Mouse (Mus musculus): ENCODE measurements at regions not wholly inside any gene's neighbourhood (a gene's known extent, or its start where the extent isn't known, plus 50 kb on each side); places are given as distances from the start of the nearest gene placed in this dataset.

- DNase-seq = no peak
These were observed 56.4 kb upstream of the Adra2c start for GRCm38 (mm10) chr5:35221451-35222305.

DNA sequence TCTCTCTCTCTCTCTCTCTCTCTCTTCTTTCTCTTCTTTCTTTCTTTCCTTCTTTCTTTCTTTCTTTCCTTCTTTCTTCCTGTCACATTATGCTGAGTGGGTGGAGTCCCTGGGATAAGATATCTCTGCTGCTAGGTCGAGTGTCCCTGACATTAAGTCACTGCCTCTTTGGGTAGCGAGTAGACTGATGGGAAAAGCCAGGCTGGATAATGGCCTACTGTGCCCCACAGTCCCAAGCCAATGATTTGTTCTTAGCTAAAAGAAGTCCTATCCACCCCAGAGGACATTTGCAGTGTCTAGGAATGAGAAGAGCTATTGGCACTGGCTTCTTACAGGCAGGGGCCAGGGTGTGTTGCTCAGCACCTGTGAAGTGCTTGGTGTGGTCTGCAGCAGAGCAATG lies 61.8 kb upstream of the Adra2c start:
- no peak for DNase-seq

DNA sequence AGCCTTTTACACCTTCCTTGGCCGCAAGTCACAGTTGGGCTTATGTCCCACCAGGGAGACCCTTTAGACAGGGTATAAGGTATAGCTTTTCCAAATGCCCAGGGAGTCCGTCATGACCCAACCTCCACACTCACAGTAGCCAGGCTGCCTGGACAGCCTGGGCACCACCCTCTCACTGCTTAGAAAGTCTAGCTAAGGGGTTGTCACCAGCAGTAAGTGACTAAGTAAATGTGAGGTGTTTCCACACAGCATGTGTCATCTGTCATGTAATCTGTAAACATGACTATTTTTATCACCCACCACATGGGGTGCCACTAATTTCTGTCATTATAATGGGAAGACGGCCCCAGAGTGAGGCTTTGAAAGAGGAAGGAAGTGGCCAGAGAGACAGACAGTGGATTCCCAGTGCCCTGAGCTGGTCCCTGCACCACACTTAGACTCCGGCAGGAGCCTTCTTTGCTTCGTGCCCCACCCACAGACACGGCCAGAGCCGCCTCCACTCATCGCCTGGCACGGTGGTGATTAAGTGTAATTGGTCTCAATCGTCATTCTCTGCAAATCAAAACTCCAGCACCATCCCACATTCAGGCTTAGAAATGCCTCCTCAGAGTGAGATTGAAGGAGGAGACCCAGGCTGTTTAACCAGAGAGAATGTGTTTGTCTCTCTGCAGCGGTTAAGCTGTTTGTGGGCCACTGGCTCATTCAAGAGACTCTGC lies 62.5 kb upstream of the Adra2c start:
- no peak for DNase-seq

GRCm38 (mm10) chr5:35215007-35215406 lies 63.1 kb upstream of the Adra2c start:
- DNase-seq = no peak

DNA sequence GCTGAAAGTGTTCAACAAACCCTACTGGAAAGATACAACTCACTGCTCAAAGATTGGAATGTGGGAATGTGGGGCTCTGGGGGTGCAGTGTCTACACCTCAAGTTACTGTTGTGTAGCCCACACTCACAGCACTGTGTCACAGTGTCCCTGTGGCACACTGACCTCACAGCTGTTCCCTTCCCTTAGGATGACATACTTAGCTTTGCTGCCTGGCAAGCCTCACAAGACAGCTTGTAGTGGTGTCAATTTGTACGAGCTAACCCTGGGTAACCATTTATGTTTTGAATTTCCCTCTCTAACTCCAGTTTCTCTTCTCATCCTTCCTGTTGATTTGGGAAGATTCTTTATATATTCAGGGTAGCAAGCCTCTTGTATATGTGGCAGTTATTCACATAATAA lies 68.8 kb upstream of the Adra2c start:
- no peak for DNase-seq

DNA sequence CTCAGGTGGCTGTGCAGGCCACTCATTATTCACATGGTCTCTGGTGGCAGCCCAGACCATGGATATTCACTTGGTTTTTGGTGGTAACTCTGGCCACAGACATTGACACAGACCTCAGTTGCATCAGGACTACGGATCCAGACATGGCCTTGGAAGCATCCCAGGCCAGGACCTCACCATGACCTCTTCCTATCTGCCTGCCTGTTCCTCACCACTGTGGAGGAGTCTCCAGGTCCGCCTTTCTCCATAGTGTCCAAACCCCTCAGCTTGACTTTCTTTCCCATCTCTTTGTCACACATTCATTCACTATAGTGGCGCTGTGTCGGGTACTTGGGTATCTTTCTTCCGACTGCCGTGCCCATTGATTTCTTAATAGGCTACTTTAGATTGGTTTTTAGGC lies 74.1 kb upstream of the Adra2c start:
- DNase-seq = peak; percentile 83

GRCm38 (mm10) chr5:35198468-35198867 lies 79.7 kb upstream of the Adra2c start:
- DNase-seq = no peak

GRCm38 (mm10) chr5:35189113-35189797 lies 83.7 kb upstream of the Lrpap1 start:
- DNase-seq = peak; percentile 98

GRCm38 (mm10) chr5:35185826-35186225 lies 80.3 kb upstream of the Lrpap1 start:
- no peak for DNase-seq

DNA sequence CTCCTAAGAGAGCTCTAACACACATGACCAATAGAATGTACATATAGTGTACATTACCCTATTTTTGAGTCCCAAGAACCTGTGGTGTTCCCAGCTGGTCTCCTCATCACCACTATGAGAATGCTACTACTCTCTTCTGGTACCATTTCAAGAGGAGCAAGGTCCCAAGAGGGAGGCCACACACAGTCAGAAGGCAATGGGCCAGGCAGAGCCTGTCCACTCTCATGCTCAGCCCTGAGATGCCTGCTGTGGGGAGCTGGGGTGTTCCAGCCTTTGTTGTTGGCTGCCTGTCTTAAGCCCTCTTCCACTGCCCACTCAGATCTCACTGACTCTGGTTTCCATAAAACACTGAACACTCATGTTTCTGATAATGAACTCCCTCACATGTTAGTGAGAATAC lies 79.7 kb upstream of the Lrpap1 start:
- DNase-seq = no peak

- DNase-seq = peak; percentile 45
These were observed 77.9 kb upstream of the Lrpap1 start for GRCm38 (mm10) chr5:35183418-35183817.

DNA sequence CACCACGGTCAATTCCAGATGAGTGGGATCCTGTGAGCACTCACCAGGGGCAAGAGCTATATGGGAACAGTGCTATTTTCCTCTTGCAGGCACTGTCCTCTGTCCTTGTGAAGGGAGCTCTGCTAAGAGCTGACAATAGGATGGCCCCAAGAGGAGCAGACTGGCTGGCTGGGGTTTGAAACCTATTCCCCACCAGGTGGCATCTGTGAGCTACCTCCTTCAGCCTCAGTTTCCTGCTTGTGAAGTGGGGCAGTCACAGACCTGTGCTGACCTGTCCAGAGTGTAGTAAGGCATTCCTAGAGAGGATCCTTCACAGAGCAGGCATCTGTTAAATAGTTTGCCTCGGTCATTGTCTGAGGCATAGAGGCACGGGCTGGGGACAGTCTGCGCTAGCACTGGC lies 71.8 kb upstream of the Lrpap1 start:
- DNase-seq = no peak

- no peak for DNase-seq
These were observed 70.7 kb upstream of the Lrpap1 start for GRCm38 (mm10) chr5:35176112-35176848.

- no peak for DNase-seq
These were observed 68.8 kb upstream of the Lrpap1 start for GRCm38 (mm10) chr5:35174318-35174717.

DNA sequence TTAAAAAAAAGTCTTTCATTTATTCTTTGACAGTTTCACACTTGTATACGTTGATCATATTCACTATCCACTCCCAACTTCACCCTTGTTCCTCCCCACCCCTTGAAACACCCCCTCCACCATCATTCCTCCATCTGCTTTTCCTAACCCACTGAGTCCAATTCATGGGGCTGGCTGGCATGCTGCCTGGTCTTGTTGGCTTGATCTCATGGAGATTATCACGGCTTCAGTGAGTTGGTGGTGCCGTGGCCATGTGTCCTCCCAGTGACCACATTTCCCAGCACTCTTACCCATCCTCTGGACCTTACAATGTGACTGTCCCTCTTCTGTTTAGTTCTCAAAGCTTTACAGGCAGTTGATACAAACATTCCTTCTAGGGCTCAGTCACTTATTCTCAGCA lies 65.8 kb upstream of the Lrpap1 start:
- no peak for DNase-seq

- no peak for DNase-seq
These were observed 65.0 kb upstream of the Lrpap1 start for GRCm38 (mm10) chr5:35170369-35171130.

DNA sequence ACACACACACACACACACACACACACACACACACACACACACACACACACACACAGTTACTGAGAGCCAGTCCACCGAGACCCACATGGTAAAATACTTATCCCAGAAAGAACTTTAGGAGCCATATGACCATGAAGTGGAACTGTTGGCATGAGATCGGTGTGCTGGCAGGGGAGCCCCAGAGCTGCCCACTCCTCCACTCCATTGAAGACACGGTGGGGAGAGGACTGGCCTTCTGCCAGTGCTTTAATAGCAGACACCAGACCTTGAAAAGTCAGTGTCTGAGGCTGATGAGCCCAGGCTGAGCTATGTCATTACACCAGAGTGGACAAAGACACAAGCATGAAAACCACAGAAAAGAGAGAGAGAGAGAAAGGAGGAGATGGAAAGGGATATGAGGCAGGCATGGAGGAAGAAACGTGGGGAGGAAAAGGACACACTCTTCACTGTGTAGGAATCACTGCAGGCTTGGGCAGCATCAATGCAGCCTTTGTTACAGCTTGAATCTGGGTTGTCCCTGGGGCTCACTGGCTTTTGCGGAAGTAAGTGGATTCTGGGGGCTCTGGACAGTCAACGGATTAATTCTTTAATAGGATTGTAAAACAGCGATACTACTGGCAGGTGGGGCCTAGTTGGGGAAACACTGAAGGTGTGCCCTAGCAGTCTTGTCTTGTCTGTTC lies 64.2 kb upstream of the Lrpap1 start:
- DNase-seq = no peak

GRCm38 (mm10) chr5:35168853-35169252 lies 63.3 kb upstream of the Lrpap1 start:
- no peak for DNase-seq

DNA sequence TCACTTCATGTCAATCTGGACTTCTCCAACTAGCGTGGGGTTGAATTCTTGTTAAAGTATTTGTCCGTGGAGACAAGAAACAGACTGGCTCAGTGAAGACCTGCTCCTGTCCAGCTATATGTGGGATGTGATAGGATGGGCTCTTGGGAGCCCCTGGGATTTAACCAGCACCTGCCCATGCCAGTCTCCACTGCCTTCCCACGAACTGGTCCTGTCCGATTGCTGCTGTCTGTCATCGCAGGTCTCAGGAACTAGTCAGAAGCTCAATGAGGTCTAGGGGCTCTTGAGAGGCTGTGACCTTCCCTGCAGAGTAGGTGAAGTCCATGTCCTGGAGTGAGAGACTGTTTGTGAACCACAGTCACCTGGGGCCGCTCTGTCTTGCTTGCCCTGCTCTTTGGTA lies 62.8 kb upstream of the Lrpap1 start:
- no peak for DNase-seq

DNA sequence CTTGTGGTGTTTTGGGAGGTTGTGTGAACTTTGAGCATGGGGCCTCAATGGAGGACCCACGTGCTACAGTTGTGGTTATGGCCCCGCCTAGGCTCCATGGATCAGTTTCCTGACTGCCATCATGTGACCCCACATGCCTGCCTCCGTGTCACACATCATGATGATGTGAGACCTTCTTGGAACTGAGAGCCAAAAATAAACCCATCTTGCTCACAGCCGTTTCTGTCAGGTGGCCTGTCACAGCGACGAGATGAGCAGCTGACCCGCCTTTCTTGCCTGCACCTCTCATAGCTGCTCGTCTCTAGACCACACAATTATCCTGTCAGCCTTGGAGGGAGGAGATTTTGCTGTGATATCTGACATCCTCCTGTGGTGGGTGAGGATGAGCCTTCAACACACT lies 60.4 kb upstream of the Lrpap1 start:
- no peak for DNase-seq

GRCm38 (mm10) chr5:35165459-35165858 lies 59.9 kb upstream of the Lrpap1 start:
- DNase-seq = no peak

GRCm38 (mm10) chr5:35162607-35163006 lies 57.0 kb upstream of the Lrpap1 start:
- no peak for DNase-seq
